Mouse (Mus musculus) large intestine, adult 2 months (tissue): ENCODE results near the gene Igsf6. TPM values are rescaled to one million over a fixed set of nuclear protein-coding genes. Genes with fewer than 3 reads are reported as not detected.

Source experiments
- polyA plus RNA-seq: library from polyadenylated mRNA; depleted of rRNA; stranded (reverse); fragments of >200 nt; gene quantifications from 2 replicates; pipeline ENCODE4 v1.2.3, GENCODE M21; 2012; rRNA removed

Igsf6 gene
- polyA plus RNA-seq, 1 experiment = 0.57 TPM

Other genes starting within 250 kb of the Igsf6 start
- gene Eef2k, start 231.7 kb downstream of the Igsf6 start, polyA plus RNA-seq = 20.2 and 26.5 TPM in 2 replicates
- gene Polr3e, start 156.8 kb downstream of the Igsf6 start, polyA plus RNA-seq = 14.6 and 17.1 TPM in 2 replicates
- gene Cdr2, start 92.3 kb downstream of the Igsf6 start, polyA plus RNA-seq = 14.5 and 31.8 TPM in 2 replicates
- 0.43 and 0.53 TPM in 2 replicates for gene Mfsd13b, start 92.1 kb downstream of the Igsf6 start, polyA plus RNA-seq
- gene Mettl9, start 40.1 kb downstream of the Igsf6 start, polyA plus RNA-seq = 20.2 and 22.8 TPM in 2 replicates
- 0.12 and 0.38 TPM in 2 replicates for gene Otoa, start 7.1 kb upstream of the Igsf6 start, polyA plus RNA-seq